Mouse (Mus musculus) central nervous system, embryonic 14 days (tissue): Measurements from ENCODE around the gene Cxcl1. TPM values are rescaled to one million over a fixed set of nuclear protein-coding genes. Genes with fewer than 3 reads are reported as not detected.

Source experiments
- polyA plus RNA-seq: library from polyadenylated mRNA; depleted of rRNA; stranded (reverse); fragments of >200 nt; gene quantifications from 2 replicates; pipeline ENCODE4 v1.2.3, GENCODE M21; 2012; rRNA removed

Cxcl1 gene
- polyA plus RNA-seq: 0.31 and 3.1 TPM in 2 replicates

DNA sequence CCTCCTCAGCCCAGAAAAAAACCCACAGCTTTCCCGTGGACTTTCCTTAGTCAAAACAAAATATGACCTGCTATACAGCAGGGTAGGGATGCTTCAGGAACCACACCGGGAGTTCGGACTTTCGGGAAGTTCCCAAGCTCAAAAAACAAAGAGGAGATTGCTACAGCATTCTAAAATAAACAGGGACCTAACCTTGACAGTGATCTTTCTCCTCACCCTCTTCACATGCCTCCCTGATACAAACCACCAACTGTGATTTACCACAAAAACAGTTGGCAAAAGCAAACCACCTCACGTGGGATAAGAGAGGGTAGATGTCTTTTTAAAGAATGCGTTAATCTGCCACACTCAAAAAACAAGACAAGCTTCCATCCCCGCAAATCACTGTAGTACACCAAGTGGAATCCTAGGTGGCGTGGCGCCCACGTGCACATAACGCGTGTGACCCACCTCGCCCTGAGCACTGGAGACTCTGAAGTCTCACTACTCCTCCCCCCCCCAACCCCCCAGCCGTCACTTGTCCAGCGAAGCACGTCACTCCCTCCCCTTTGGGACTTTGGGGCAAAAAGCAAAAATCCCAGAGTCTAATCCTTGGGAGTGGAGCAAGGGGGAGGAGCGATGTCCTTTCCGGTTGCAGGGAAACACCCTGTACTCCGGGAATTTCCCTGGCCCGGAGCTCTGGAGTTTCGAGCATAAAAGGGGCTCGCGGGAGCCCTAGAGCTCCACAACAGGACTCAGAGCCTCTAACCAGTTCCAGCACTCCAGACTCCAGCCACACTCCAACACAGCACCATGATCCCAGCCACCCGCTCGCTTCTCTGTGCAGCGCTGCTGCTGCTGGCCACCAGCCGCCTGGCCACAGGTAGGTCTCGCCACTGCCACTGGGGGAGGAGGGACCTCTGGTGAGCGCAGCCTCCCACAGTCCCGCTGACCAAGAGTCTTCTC lies at the start of gene Cxcl1:
Gene Cxcl1, plus strand, starts transcription at position 723 of the 945 bp plus-strand sequence.

DNA sequence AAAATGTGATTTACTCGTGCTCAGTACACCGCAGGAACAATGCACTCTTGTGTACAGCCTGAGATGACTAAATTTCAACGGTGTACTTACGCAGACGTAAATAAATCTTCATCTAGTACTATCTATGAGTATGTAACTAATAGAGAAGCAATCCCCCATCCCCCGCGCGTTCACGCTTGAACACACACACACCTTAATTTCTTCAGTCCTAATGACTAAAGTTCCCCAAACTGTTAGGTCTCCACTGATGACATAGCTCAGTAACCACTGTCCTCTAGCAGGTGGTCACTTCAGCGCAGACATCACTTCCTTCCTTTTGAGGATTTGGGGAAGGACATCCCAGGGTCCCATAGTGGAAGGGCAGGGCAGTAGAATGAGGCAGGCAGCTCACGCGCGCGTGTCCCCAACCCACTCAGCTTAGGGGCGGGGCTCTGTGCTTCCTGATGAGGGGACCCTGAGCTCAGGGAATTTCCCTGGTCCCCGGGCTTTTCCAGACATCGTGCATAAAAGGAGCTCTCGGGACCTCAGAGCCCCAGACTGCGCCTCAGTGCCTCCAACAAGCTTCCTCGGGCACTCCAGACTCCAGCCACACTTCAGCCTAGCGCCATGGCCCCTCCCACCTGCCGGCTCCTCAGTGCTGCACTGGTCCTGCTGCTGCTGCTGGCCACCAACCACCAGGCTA lies 12.4 kb downstream of the Cxcl1 start, which contains the start of gene Cxcl2:
Gene Cxcl2, plus strand, starts transcription at position 533 of the 682 bp plus-strand sequence.

DNA sequence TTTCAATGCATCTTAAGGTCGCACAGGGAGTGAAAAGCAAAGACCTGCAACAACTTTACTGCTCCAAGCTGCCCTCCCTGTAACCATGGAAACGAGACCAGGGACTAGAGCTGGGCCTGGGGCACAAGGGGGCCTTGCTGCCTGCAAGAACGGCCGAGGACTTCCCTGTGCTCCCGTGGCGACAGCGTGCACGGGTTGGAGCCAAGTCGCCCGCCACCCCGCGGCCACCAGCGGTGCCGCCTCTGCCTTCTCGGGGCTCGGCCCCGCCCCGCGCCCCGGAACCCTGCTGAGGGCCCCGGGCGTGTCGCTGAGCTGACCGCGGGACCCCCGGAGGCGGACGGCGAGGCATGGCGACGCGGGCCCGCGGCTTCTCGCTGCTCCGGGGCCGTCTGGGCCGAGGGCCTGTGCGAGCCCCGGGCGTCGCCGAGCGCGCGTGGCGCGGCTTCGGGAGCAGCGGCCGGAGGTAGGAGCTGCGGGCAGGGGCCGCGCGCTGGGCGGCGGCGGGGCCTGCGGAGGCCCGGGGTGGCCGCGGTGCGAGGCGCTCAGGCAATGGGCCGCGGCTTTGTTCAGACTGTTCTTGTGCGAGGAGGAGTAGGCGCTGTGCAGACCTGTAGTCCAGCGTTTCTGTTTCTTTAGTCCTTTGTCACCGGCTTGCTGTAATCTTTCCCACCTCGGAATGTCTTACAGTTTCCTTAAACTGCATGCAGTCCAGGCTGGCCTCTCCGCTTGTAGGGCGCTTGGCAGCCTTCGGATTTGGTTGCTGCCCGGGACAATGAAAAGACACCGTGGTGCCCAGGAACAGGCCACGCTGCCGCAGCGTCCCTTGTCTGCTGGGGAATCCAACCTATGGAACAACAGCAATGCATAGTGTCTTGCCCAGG lies 40.2 kb downstream of the Cxcl1 start, which contains the start of gene Mthfd2l:
Gene Mthfd2l, plus strand, starts transcription at position 147 of the 881 bp plus-strand sequence.

Other genes with a start within 250 kb of the Cxcl1 start
- 0.12 and 0.38 TPM in 2 replicates for gene Cxcl5, start 131.9 kb upstream of the Cxcl1 start, polyA plus RNA-seq
- gene Ppbp, start 122.7 kb upstream of the Cxcl1 start, polyA plus RNA-seq: 0.84 and 1.7 TPM in 2 replicates
- gene Pf4, start 118.8 kb upstream of the Cxcl1 start, polyA plus RNA-seq: 27.8 and 29.7 TPM in 2 replicates
- gene Cxcl3, start 105.1 kb upstream of the Cxcl1 start, polyA plus RNA-seq: 0.09 and 0.70 TPM in 2 replicates
- gene Cxcl15, start 96.7 kb upstream of the Cxcl1 start, polyA plus RNA-seq: not detected in 2 replicates
- gene Cxcl2, start 12.6 kb downstream of the Cxcl1 start, polyA plus RNA-seq: 0.48 and 1.7 TPM in 2 replicates
- gene Mthfd2l, start 39.9 kb downstream of the Cxcl1 start, polyA plus RNA-seq: 55.4 and 62.2 TPM in 2 replicates
- 0.20 and 0.38 TPM in 2 replicates for gene Epgn, start 136.2 kb downstream of the Cxcl1 start, polyA plus RNA-seq
- gene Ereg, start 183.4 kb downstream of the Cxcl1 start, polyA plus RNA-seq: not detected in 2 replicates
- gene Areg, start 248.4 kb downstream of the Cxcl1 start, polyA plus RNA-seq: 0.24 and 0.27 TPM in 2 replicates